Mouse (Mus musculus) G1E (cell line): ENCODE measurements around the gene Pik3cd. TPM values are rescaled to one million over a fixed set of nuclear protein-coding genes. Genes with fewer than 3 reads are reported as not detected.

ENCODE experiments used
- ATAC-seq: 2 replicates; pipeline ENCODE4 v1.8.0; 2016; ENCODE audit warnings: mild to moderate bottlenecking; ENCODE audit not compliant: insufficient number of reproducible peaks, poor library complexity, low FRiP score, severe bottlenecking; ENCODE audit errors: extremely low read depth
- DNase-seq: peaks from one replicate; pipeline ENCODE4 v3.0.0; 2012; ENCODE audit warnings: low spot score
- H3K27me3 ChIP-seq: 2 replicates; pipeline ENCODE4 v1.6.1; 2012; ENCODE audit warnings: mild to moderate bottlenecking, low read length, inconsistent platforms; ENCODE audit not compliant: insufficient read depth
- H3K36me3 ChIP-seq: replicated peaks from 2 replicates; pipeline ENCODE3; 2012; ENCODE audit warnings: mild to moderate bottlenecking, inconsistent platforms
- H3K4me1 ChIP-seq: 2 replicates; pipeline ENCODE4 v1.6.1; 2012; ENCODE audit warnings: low read depth, low read length, inconsistent platforms, mixed read lengths; ENCODE audit not compliant: insufficient read depth
- H3K4me3 ChIP-seq: 2 replicates; pipeline ENCODE4 v1.5.1; 2012; ENCODE audit warnings: low read depth, mild to moderate bottlenecking, inconsistent platforms, low read length, moderate library complexity, mixed read lengths
- H3K9me3 ChIP-seq: replicated peaks from 2 replicates; pipeline ENCODE4 v1.6.1; 2012; ENCODE audit warnings: inconsistent platforms
- CTCF ChIP-seq: IDR thresholded peaks from 2 replicates; pipeline ENCODE4 v1.5.1; 2012; ENCODE audit warnings: low read depth, low read length, inconsistent platforms, mixed read lengths
- GATA1 ChIP-seq: IDR thresholded peaks from 2 replicates; pipeline ENCODE4 v1.6.1; 2012; ENCODE audit warnings: borderline replicate concordance, low read length, inconsistent platforms, mixed read lengths
- GATA2 ChIP-seq: IDR thresholded peaks from 2 replicates; pipeline ENCODE4 v1.6.1; 2012; ENCODE audit warnings: low read depth, low read length, inconsistent platforms, borderline replicate concordance
- POLR2AphosphoS5 ChIP-seq: IDR thresholded peaks from 2 replicates; pipeline ENCODE4 v1.6.1; 2012; ENCODE audit warnings: low read depth, low read length, inconsistent platforms; ENCODE audit not compliant: insufficient replicate concordance
- TAL1 ChIP-seq: conservative IDR thresholded peaks from 2 replicates; pipeline ENCODE4 v1.6.1; 2012; ENCODE audit warnings: low read depth, low read length, inconsistent platforms, mixed read lengths
- polyA plus RNA-seq: library from polyadenylated mRNA; stranded (reverse); fragments of >175 nt; gene quantifications from 2 replicates; pipeline ENCODE4 v1.2.3, GENCODE M21; 2012
- total RNA-seq, 2 experiments: library from RNA; stranded (forward) in 1 of 2; stranded (reverse) in 1 of 2; fragments of 200-1000 nt in 1 of 2; fragments of >200 nt in 1 of 2; fragmentation: Nextera tagmentation in 1 of 2; gene quantifications; 2 replicates each; pipeline ENCODE4 v1.2.3; 2014 to 2017

The Pik3cd gene
- total and polyA plus RNA-seq, 3 experiments, result 17.3 to 40.3 (median 24.0) TPM

- no peaks in the 10 kb centered on the region for H3K27me3 ChIP-seq
Measured at GRCm38 (mm10) chr4:149721163-149721562, 18.8 kb upstream of the Pik3cd start.

DNA sequence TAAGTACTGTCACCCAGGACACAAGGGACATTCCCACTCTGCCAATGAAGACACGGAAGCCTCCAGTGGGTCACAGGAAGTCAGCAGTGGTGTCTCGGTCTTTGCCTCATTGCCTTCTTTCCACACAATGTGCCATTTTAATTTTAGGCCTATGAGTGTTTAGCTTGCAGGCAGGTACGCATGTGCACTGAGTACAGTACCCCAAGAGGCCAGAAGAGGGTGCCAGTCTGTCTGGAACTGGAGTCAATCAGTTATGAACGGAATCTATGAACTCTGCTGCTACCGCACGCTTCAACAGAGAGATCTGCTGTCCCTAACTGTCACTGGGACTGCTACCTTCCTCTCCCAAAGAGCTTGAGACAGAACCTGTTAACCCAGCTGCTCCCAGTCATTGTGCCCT lies 17.3 kb upstream of the Pik3cd start:
- DNase-seq (no peak), ATAC-seq (no peak)
- H3K27me3 ChIP-seq, result no peaks in the 10 kb centered on the region
- H3K9me3 ChIP-seq, result no peaks in the 10 kb centered on the region
- H3K36me3 ChIP-seq, result peaks cover 96% of the 10 kb centered on the region
- TF ChIP-seq CTCF (peak; percentile 51), TAL1 (no peak), GATA2 (no peak)
- no peaks in the 10 kb centered on the region for H3K4me1 ChIP-seq
- no peak overlapping the region for H3K4me3 ChIP-seq

More at GRCm38 (mm10) chr4:149721163-149721562, 18.8 kb upstream of the Pik3cd start:
- DNase-seq (no peak), ATAC-seq (no peak)
- Histone ChIP-seq H3K4me3 (no peak overlapping the region), H3K36me3 (peaks cover 98% of the 10 kb centered on the region), H3K9me3 (no peaks in the 10 kb centered on the region), H3K4me1 (peaks cover 7% of the 10 kb centered on the region)
- TF ChIP-seq TAL1, result no peak
- no peak for TF ChIP-seq GATA2
- TF ChIP-seq GATA1, result no peak
- no peak for TF ChIP-seq CTCF
- no peak for TF ChIP-seq POLR2AphosphoS5

- Histone ChIP-seq H3K27me3 (no peaks in the 10 kb centered on the region), H3K36me3 (peaks cover 47% of the 10 kb centered on the region), H3K9me3 (no peaks in the 10 kb centered on the region), H3K4me1 (no peaks in the 10 kb centered on the region), H3K4me3 (no peak overlapping the region)
- TF ChIP-seq GATA2, result no peak
- no peak for TF ChIP-seq GATA1
- no peak for TF ChIP-seq TAL1
- no peak for TF ChIP-seq POLR2AphosphoS5
- no peak for TF ChIP-seq CTCF
- DNase-seq (no peak), ATAC-seq (no peak)
Measured at GRCm38 (mm10) chr4:149714542-149714941, 12.2 kb upstream of the Pik3cd start.

DNA sequence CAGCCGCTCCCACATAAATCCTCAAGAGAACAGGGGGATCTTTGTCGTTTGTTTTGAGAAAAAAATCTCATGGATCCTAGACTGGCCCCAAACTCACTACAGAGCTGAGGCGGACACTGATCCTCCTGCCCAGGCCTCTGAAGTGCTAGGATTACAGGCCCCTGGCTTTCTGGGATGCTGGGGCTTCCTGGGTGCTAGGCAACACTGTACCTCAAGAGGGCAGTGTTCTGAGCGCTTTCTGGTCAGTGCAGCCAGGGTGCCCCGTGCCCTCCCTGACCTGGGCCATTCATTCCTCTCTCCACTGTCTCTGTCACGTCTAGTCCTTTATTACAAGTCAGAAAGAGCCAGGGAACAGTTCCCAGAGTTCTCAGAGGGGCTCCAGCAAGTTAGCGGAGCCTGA lies 9.6 kb upstream of the Pik3cd start:
- Histone ChIP-seq H3K27me3 (no peaks in the 10 kb centered on the region), H3K4me3 (no peak overlapping the region), H3K36me3 (peaks cover 21% of the 10 kb centered on the region), H3K9me3 (no peaks in the 10 kb centered on the region), H3K4me1 (peaks cover 3% of the 10 kb centered on the region; the same call in 1 of the 2 replicates)
- DNase-seq (no peak), ATAC-seq (no peak)
- no peak for TF ChIP-seq POLR2AphosphoS5
- TF ChIP-seq GATA2, result no peak
- no peak for TF ChIP-seq CTCF
- no peak for TF ChIP-seq GATA1
- TF ChIP-seq TAL1, result no peak

- DNase-seq (no peak), ATAC-seq (no peak)
- Histone ChIP-seq H3K36me3 (peaks cover 17% of the 10 kb centered on the region), H3K9me3 (no peaks in the 10 kb centered on the region), H3K27me3 (no peaks in the 10 kb centered on the region), H3K4me1 (peaks cover 3% of the 10 kb centered on the region; the same call in 1 of the 2 replicates), H3K4me3 (no peak overlapping the region)
- TF ChIP-seq GATA2, result no peak
- TF ChIP-seq POLR2AphosphoS5, result no peak
- TF ChIP-seq TAL1, result no peak
- TF ChIP-seq CTCF, result no peak
- TF ChIP-seq GATA1, result no peak
Measured at GRCm38 (mm10) chr4:149711485-149711884, 9.1 kb upstream of the Pik3cd start.

DNA sequence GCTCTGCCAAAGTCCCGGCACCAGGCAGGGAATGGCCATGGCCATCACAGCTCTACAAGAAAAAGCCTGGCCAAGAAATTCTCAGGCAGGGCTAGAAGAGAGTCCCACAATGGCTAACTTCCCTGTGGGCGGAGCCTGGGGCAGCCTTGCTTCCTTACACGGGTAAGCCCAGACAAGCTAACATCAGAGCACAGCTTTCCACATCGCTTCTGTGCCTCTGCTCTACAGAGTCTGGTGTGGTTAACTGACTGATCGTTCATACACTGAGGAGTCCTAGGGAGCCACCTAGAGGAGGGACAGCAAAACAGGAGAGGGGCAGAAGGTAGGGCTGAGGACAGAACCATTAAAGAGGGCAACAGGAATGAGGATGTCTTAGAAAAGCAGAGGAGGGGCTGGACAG lies 8.1 kb upstream of the Pik3cd start:
- Histone ChIP-seq H3K4me3 (no peak overlapping the region), H3K27me3 (no peaks in the 10 kb centered on the region), H3K9me3 (no peaks in the 10 kb centered on the region), H3K36me3 (peaks cover 7% of the 10 kb centered on the region), H3K4me1 (peaks cover 4% of the 10 kb centered on the region)
- DNase-seq (peak; percentile 50), ATAC-seq (peak; percentile 87)
- TF ChIP-seq TAL1, result no peak
- no peak for TF ChIP-seq POLR2AphosphoS5
- no peak for TF ChIP-seq CTCF
- no peak for TF ChIP-seq GATA2
- no peak for TF ChIP-seq GATA1

DNA sequence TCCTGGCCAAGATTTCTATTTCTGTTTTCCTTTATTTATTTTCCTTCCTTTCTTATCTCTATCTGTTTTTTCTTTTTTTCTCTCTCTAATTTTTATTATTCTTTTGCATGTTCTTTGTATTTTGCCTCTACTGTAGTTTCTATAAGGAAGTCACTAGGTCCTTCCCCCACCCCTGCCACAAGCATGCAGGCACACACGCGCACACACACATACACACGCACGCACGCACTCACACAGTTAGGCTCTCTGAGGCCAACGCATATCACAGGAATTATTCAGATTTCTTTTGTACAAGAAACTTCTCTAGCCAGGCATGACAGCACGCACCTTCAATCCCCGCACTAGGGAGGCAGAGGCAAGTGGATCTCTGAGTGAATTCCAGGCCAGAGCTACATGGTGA lies 3.6 kb upstream of the Pik3cd start:
- Histone ChIP-seq H3K36me3 (no peaks in the 10 kb centered on the region), H3K4me1 (peaks cover 9% of the 10 kb centered on the region), H3K9me3 (no peaks in the 10 kb centered on the region), H3K27me3 (no peaks in the 10 kb centered on the region), H3K4me3 (no peak overlapping the region)
- ATAC-seq (no peak), DNase-seq (no peak)
- no peak for TF ChIP-seq GATA2
- TF ChIP-seq TAL1, result no peak
- no peak for TF ChIP-seq POLR2AphosphoS5
- no peak for TF ChIP-seq CTCF
- TF ChIP-seq GATA1, result no peak
